Mouse (Mus musculus) G1E (cell line): ENCODE results near the gene Fam92b.

Source experiments
- CTCF ChIP-seq: IDR thresholded peaks from 2 replicates; pipeline ENCODE4 v1.5.1; 2012; ENCODE audit warnings: low read depth, low read length, inconsistent platforms, mixed read lengths
- GATA1 ChIP-seq: IDR thresholded peaks from 2 replicates; pipeline ENCODE4 v1.6.1; 2012; ENCODE audit warnings: borderline replicate concordance, low read length, inconsistent platforms, mixed read lengths

GRCm38 (mm10) chr8:120116600-120116999, 60.7 kb downstream of the Fam92b start:
- TF ChIP-seq CTCF: no peak
- no peak for TF ChIP-seq GATA1
